Mouse (Mus musculus): ENCODE measurements at regions not wholly inside any gene's neighbourhood (a gene's known extent, or its start where the extent isn't known, plus 50 kb on each side); places are given as distances from the start of the nearest gene placed in this dataset.

GRCm38 (mm10) chr13:83201931-83202671 is 301.7 kb upstream of the Mef2c start:
- no peak for DNase-seq
- intact Hi-C loops (cut with DNase I), result no loop called here

GRCm38 (mm10) chr13:83206622-83207021 is 297.2 kb upstream of the Mef2c start:
- intact Hi-C loops (cut with DNase I), result no loop called here
- DNase-seq, result no peak

GRCm38 (mm10) chr13:83207513-83207912 is 296.3 kb upstream of the Mef2c start:
- intact Hi-C loops (cut with DNase I), result no loop called here
- no peak for DNase-seq

GRCm38 (mm10) chr13:83208111-83208510 is 295.7 kb upstream of the Mef2c start:
- DNase-seq, result no peak
- intact Hi-C loops (cut with DNase I), result no loop called here

GRCm38 (mm10) chr13:83214811-83215210 is 289.0 kb upstream of the Mef2c start:
- intact Hi-C loops (cut with DNase I), result loop anchor here (5.0 kb wide), 1 partner anchor 1098 kb away; no protein-coding TSS in a partner anchor
- no peak for DNase-seq

GRCm38 (mm10) chr13:83216454-83216853 is 287.4 kb upstream of the Mef2c start:
- DNase-seq, result no peak
- intact Hi-C loops (cut with DNase I), result no loop called here

GRCm38 (mm10) chr13:83252452-83252851 is 251.4 kb upstream of the Mef2c start:
- DNase-seq, result no peak
- intact Hi-C loops (cut with DNase I), result no loop called here

- intact Hi-C loops (cut with DNase I), result no loop called here
- DNase-seq, result no peak
Measured at GRCm38 (mm10) chr13:83266591-83266990, 237.2 kb upstream of the Mef2c start.

GRCm38 (mm10) chr13:83268663-83269062 is 235.2 kb upstream of the Mef2c start:
- no peak for DNase-seq
- intact Hi-C loops (cut with DNase I), result no loop called here

GRCm38 (mm10) chr13:83278695-83279094 is 225.1 kb upstream of the Mef2c start:
- DNase-seq, result no peak
- intact Hi-C loops (cut with DNase I), result no loop called here

- intact Hi-C loops (cut with DNase I), result no loop called here
- DNase-seq, result no peak
Measured at GRCm38 (mm10) chr13:83307696-83308095, 196.1 kb upstream of the Mef2c start.

GRCm38 (mm10) chr13:83328488-83328887 is 175.3 kb upstream of the Mef2c start:
- intact Hi-C loops (cut with DNase I), result no loop called here
- no peak for DNase-seq

GRCm38 (mm10) chr13:83333728-83334127 is 170.1 kb upstream of the Mef2c start:
- intact Hi-C loops (cut with DNase I), result no loop called here
- no peak for DNase-seq

GRCm38 (mm10) chr13:83344611-83345319 is 159.1 kb upstream of the Mef2c start:
- no peak for DNase-seq
- intact Hi-C loops (cut with DNase I), result no loop called here

GRCm38 (mm10) chr13:83355341-83355740 is 148.5 kb upstream of the Mef2c start:
- intact Hi-C loops (cut with DNase I), result no loop called here
- DNase-seq, result no peak

GRCm38 (mm10) chr13:83360529-83360928 is 143.3 kb upstream of the Mef2c start:
- intact Hi-C loops (cut with DNase I), result no loop called here
- no peak for DNase-seq

- intact Hi-C loops (cut with DNase I), result no loop called here
- DNase-seq, result no peak
Measured at GRCm38 (mm10) chr13:83376097-83376797, 127.6 kb upstream of the Mef2c start.

GRCm38 (mm10) chr13:83378644-83379043 is 125.2 kb upstream of the Mef2c start:
- intact Hi-C loops (cut with DNase I), result no loop called here
- DNase-seq, result no peak

- DNase-seq, result no peak
- intact Hi-C loops (cut with DNase I), result no loop called here
Measured at GRCm38 (mm10) chr13:83382609-83383008, 121.2 kb upstream of the Mef2c start.

- intact Hi-C loops (cut with DNase I), result no loop called here
- no peak for DNase-seq
Measured at GRCm38 (mm10) chr13:83394773-83395172, 109.1 kb upstream of the Mef2c start.

GRCm38 (mm10) chr13:83399381-83399780 is 104.5 kb upstream of the Mef2c start:
- intact Hi-C loops (cut with DNase I), result no loop called here
- no peak for DNase-seq

All from heart, postnatal 36 days (tissue).